Mouse (Mus musculus) ZHBTc4 (cell line): ENCODE data around the gene Stim1.
"Not testable (repeated sequence)": the region's sequence is repeated elsewhere in the genome, so short reads cannot be mapped to it uniquely, and the experiment has no call there.

Experiments
- DNase-seq: peaks from one replicate; pipeline ENCODE4 v3.0.0-alpha.2; 2011; ENCODE audit warnings: low read depth, low spot score

Stim1 gene

DNA sequence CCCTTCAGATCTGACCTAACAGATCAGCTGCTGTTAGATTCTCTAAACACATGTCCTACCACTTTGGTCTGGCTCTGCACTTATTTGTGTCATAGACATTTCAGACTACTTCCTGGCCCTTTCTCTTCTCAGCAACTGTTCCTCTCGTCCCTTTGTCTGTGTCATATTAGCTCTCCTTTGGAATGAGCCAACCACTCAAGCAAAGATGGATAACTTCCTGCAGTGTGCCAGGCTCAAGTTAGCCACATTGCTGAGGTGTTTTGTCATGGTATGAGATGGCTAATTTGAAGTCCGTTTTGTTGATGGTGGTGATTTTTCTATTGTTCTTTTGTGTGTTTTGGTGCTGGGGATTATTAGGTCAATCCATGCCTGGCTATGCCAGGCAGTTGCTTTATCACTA is 93.7 kb downstream of the Stim1 start:
- no peak for DNase-seq

DNA sequence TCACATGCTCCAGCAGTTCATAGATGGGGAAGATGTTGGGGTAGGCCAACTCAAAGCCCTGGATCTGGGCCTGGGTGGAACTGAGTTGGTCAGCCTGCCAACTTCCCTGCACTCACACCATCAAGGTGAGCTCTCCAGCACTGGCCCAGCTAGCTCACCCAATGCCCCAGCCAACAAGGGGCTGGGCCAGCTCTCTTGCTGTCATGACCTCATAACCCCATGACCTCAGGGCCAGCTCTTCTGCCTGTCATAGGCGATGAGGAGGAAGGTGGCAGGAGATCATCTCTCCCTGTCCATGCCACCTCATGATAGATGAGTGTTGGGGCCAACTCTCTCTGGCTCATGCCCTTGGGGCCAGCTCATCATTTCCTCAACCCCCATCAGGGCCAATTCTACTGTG is 96.2 kb downstream of the Stim1 start:
- no peak for DNase-seq

DNA sequence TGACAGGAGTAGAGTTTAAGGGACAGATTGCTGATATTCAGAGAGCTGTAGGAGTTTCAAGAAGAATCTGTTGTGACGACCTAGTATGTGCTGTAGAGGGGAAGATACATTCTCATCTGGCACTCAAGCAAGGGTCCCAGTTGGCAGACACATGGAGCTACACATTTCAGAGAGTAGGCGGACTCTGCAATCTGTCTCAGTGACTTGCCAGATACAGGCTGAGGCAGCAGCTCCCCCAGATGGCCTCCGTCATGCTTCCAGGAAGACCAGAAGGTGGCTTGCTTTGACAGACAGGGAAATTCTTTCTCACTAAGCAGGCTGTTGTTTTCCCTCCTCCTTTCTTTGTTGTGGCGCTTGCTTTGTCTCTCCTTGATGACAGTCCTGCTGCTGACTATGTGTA is 102.1 kb downstream of the Stim1 start:
- DNase-seq, result no peak

DNA sequence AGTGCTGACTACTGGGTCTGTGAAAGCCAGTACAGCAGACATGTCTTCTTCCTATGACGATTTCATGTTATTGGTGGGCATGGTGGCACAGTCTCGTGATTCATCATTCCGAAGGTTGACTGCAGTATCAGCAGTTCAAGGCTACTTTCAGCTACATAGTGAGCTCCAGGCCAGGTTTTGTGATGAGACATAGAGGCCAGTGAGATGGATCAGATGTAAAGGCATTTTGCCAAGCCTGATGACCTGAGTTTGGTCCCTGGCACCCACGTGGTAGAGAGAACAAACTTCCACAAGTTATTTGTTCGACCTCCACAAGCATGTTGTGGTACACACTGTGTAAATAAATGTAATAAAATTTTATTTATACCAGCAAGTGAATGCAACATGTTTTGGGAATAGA is 102.9 kb downstream of the Stim1 start:
- DNase-seq, result no peak

DNA sequence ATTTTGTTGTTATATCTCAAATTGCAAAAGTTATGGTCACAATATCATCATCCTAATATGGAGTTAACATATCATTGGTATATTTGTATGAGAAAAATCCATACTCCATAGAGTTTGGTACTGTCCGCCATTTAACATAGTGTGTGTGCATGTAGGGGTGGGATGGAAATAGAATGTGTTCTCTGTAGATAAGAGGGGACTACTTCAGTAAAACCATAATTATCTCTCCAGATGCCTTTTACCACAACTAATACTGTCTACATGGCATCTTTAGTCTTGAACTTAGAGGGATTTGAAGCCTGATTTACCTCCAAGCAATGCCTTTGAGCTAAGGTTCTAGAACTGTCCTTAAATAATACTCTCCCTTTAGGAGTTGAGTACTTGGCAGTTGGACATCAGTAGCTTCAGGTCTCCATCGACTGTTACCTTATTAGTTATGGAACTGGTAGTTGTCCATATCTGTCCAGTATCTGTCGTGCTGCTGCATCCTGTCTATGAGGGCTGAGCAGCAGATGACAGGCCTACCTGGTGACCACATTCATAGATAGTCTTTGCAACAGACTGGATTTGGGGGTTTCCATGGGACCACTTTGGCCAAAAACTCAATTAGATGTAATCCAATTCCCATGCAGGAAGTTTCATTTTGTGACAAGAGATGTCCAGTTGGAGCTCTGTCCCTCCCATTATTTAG is 105.9 kb downstream of the Stim1 start:
- no peak for DNase-seq

DNA sequence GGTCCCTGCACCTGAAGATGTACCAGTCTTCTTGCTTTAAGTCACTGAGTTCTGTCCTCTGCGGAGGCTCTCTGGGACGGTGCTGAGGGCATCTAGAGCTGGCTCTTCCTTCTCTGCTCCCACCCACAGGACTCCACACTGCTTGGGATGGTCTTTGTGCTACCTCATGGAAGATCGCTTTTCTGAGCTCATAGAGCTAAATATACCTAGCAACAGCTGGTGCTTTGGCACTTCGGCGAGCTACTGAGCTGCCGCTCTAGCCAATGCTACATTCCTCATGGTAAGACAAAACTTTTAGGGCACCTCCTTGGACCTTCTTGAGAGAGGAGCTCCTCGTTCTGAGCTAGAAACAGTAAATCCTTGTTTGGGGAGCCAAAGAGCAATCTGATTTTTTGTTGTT is 115.6 kb downstream of the Stim1 start:
- DNase-seq, result no peak

DNA sequence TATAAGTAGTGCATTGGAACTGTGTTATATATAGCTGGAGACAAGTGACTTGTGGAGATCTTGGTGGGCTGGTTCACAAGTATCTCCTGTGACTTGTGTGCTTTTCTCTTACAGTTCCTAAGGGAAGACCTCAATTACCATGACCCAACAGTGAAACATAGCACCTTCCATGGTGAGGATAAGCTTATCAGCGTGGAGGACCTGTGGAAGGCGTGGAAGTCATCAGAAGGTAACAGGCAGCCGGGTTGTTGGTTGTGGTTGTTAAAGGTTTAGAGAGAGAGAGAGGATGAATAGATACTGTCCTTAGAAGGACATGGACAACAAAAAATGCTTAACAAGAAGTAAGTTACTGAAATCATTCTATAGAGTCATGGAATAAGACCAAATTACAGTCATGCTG is 118.4 kb downstream of the Stim1 start:
- no peak for DNase-seq

DNA sequence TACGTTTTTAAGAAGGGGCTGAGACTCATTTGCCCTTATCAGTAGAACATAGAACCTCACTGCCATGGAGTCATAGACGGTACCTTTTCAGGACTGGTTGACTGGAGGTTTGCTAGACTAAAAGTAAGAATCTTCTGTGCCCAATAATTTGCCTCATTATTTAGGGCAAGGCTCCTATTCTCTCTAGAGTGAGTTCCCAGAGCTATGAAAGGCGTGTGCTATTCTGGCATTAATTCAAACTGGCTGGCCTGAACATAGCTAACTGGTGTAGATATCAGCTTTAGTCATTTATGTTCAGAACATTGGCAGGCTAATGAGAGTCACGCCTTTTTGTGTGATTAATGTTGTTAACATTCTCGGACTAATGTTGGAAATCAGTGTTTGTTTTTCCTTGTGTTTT is 121.5 kb downstream of the Stim1 start:
- no peak for DNase-seq

DNA sequence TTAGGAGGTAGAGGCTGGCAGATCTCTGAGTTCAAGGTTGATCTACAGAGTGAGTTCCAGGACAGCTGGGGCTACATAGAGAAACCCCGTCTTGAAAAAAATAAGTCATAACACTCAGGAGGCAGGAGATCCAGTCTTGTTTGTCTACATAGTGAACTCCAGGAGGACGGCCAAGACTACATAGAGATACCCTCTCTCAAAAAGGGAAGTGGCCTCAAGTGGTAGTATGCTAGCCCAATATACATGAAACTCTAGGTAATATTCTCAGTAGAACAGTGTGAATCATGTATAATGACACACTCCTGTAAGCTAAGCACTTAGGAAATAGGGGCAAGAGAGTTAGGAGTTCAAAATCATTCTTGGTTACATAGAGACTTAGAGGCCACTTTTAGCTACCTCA is 126.3 kb downstream of the Stim1 start:
- DNase-seq, result no peak

DNA sequence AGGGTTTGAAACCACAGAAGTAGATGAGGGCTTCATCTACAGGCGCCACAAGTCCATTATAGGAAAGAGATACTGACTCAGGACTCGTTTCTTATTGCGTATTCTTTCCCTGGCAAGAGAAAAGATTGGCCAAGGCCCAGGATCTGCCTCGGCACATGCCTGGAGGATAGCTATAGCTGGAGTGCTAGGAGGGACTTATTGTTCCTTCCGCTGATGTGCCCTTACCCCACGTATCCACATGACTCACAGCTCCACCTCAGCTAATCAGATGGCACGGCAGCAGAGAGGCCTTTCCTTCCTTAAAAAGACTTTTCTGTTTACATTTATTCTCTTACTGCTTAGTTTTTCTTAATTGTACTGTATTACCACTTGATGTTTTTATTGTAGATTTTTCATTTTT is 128.3 kb downstream of the Stim1 start:
- no peak for DNase-seq

DNA sequence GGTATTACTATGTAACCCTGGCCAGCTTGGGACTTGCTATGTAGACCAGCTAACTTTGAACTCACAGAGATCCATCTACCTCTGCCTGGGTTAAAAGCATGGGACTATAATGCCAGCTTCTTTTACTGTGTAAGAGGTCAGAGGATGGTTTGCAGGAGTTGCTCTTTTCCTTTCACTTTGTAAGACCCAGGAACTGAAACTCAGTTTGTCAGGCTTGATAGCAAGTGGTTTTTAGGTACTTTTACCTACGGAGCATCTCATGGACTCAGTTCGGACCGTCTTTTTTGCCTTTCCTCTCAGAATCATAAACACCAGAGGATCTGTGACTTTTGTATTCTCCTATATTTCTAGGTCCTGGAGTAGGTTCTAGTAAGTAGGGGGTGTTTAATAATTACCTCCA is 128.7 kb downstream of the Stim1 start:
- no peak for DNase-seq

DNA sequence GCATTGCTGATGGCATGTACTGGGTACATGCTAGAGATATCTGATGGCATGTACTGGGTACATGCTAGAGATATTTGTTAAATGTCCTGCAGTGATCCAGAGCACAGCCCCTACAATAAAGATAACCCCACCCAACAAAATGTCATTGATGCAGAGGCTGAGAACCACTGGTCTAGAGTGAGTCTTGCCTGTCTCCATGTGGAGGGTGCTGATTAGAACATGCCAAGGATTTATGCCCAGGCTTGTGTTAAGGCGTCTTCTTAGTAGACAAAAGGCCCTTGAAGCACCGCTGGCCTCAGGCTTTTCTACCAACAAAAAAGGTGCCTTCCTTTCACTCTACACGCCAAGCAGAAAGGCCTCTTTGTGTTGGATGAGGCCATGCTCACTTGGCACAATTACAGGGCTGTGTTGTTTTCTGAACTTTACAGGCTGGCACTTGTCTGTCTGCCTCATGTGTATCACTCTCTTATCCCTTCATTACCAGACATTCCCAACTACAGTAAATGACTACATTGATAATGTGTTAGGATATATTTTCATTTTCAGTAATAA is 131.7 kb downstream of the Stim1 start:
- DNase-seq, result no peak

DNA sequence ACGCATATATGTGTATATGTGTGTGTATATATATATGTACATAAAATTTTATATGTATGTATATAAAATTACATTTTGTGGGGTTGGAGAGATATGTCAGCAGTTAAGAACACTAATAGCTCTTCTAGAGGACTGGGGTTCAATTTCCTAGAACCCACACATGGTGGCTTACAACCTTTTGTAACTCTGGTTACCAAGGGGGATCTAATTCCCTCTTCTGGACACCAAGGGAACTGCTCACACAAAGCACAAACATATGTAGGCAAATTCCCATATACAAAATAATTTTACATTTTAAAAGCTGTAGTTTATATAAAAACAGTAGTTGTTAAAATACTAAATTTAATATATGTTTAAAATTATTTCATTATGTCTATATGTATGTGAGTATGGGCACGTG is 136.5 kb downstream of the Stim1 start:
- DNase-seq, result no peak

DNA sequence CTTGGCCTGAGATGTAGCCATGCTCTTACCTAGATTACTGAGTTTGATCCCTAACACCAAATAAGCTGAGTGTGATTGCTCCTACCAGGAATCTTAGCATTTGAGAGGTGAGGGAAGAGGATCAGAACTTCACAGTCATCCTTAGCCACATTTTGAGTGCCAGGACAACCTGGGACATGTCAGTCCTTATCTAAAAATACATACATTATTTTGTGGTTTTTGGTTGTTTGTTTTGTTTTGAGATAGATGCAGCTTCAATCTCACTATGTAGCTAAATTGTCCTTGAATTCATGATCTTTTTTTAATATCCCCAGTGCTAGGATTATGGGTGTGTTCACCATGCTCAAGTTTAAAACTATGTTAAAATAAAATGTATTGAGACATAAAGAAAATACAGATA is 139.8 kb downstream of the Stim1 start:
- DNase-seq, result no peak

DNA sequence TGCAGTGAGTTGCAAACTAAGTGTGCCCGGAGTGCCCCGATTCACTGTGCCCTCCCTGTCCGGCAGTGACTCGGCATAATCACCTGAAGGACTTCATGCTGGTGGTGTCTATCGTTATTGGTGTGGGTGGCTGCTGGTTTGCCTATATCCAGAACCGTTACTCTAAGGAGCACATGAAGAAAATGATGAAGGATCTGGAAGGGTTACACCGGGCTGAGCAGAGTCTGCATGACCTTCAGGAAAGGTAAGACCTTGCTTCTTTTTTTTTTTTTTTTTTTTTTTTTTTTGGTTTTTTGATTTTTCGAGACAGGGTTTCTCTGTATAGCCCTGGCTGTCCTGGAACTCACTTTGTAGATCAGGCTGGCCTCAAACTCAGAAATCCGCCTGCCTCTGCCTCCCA is 147.7 kb downstream of the Stim1 start:
- not testable (repeated sequence) for DNase-seq

DNA sequence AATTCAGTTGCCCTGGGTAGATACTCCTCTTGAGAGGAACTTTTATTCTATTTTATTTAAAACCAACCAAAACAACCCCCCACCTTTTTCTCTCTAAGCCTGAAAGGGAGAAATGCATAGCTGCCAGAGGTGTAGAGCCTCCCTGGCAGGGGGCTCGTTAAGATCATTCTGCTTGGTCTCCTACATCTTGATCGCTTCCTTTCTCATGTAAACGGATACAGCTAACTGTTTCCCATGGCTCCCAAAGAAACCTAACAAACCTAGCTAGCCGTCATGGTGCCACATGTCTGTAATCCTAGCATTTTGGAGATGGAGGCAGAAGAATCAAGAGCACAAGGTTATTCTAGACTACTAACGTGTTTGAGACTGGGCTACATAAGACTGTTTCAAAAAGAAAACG is 148.2 kb downstream of the Stim1 start:
- peak; percentile 89 for DNase-seq

DNA sequence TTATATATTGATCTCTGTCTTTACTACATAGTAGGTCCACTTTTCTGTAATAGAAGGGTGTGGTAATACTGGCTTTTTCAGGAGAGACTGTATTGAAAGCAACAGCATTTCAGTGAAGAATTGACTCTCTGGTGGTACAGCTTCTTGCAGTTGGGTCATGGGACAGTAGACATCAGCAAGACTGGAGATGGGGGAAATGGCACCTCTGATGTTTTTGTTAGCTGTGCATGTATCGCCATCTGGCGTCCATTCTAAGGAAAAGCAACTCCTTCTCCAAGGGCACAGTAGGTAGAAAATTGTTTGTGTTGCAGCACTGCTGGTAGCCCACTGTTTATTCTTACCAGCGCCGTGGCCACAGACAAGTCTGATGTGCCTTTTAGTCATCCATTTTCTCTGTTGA is 149.8 kb downstream of the Stim1 start:
- peak; percentile 86 for DNase-seq

DNA sequence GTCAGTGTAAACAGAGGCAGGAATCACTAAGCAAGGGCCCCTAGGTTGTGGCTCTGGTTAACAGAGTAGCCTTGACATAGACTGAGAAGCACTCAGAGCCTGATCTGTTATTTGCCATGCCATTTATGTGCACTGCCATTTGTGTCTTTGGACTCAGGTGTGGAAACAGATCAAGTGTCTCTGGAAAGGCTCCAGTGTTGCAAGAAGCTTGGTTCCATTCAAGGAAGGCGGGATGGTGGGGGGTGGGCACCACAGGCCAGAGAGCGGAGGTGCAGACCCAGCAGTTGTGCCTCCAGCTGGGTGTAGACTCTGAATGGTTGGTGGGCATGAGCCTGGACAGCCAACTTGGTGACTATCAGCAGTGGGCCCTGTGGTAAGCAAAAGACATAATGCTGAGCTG is 154.4 kb downstream of the Stim1 start:
- no peak for DNase-seq

DNA sequence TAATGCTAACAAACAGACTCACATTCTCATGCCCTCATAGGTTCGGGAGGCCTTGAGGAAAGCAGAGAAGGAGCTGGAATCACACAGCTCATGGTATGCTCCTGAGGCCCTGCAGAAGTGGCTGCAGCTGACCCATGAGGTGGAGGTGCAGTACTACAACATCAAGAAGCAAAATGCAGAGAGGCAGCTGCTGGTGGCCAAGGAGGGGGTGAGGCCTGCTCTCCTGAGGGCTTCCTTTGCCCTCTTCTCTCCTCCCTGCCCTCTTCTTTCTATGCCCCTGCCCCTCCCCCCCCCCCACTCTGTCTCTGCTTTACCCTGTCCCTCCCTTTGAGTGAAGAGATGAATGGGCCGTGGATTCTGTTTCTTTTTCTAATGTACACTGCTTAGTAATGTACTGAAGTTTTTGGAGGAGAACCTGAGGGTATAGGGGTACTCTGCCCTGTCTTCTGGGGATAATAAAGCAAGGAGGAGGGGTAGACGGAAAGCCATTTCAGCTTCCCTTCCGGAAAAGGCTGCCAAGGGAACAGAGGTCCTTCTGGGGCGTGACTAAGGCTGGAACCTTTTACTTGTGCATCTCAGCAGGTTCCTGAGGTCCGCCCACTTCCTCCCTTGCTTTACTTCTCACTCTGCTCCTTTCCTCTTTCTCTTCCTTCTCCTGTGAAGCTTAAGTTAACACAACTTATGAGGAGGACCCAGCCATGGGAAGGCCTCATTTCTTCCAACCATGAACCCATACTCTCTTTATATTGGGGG is 158.5 kb downstream of the Stim1 start:
- peak; percentile 51 for DNase-seq

DNA sequence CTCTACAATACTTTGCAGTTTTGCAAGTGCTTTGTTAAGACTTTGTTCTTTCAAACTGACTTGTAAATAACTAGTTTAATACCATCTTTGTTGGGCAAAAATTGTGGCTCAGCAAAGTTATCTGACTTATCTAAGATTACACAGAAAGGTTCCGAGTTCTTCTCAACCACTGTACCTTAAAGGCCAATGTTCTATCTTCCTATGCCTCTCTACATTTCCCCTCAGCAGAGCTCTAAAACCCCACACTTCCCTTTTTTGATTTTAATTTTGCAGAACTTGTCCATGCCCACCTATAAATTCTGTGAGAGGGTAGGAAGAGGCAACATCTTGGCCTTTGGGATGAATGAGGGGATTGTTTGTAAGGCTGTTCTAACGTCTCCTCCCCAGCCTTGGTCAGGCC is 166.7 kb downstream of the Stim1 start:
- no peak for DNase-seq

DNA sequence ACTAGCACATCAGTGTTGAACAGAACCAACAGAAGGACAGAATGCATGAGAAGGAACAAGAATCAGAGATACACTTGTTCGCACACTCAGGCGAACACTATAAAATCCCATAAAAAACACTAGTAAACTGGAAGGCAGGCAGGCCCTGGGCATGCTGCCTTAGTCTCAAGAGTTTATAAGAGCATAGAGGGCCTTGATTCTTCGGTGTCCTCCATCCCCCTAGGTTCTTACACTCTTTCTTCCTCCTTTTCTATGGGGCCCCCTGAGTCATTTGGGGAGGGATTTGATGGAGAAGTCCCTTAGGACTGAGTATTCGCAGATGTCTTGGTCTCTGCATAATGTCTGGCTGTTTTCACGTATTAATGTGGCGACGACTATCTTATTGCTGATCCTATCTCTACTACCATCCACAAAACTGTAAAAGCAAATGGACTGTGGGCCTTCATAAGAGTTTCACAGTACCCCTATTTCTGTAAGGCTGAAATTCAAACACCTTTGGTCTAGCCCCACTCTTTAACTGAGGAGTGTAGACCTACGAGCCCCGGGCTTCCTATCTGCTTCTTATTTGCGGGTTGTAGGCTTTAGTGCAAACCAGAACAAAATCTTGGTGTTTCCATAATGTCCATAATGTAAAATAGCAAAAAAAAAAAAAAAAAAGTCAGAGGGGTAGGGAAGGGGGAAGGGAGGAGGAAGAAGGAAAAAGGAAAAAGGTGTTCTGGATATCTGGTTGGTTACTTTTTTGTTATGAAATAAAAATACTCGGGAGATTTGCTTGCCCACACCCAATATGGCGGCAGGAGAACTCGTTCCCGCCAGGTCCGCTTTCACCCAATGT is 173.4 kb downstream of the Stim1 start:
- DNase-seq, result peak; percentile 10

DNA sequence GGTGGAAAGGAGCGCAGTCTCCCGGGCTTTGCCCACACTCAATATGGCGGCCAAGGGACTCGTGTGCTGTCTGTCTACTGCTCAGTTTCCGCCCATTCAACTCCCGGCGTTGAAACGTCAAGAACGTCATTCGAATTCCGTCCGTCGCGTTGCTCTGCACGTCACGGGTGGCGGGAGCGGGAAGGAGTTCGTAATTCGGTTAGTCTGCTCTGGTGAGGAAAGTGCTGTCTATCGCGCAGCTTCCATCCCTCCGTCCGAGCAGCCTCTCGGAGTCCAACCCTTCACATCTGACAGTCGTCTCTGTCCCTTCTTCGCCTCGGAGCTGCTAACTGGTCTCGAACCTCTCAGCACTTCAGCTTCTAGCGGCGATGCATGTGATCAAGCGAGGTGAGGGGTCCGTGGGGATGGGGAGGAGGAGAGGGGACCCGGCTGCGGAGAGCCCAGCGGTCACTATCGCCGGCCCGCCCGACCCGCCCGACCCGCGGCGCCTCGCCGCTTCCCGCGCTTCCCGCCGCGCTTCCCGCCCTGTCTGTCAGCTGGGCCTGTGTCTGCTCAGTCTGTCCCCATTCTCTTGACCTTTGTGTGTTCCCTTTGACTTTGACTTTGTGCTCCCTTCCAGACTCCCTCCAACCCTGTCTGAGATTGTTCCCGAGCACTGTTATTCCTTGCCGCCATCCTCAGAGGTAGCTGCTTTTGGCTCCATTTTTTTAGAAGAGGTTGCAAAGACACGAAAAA is 174.2 kb downstream of the Stim1 start, which contains the start of gene Rrm1:
Gene Rrm1 (plus strand): TSS at position 39 of the 735 bp plus-strand sequence.
- peak; percentile 99 for DNase-seq
